Mouse (Mus musculus): ENCODE measurements around the gene Camk1.

The Camk1 gene

DNA sequence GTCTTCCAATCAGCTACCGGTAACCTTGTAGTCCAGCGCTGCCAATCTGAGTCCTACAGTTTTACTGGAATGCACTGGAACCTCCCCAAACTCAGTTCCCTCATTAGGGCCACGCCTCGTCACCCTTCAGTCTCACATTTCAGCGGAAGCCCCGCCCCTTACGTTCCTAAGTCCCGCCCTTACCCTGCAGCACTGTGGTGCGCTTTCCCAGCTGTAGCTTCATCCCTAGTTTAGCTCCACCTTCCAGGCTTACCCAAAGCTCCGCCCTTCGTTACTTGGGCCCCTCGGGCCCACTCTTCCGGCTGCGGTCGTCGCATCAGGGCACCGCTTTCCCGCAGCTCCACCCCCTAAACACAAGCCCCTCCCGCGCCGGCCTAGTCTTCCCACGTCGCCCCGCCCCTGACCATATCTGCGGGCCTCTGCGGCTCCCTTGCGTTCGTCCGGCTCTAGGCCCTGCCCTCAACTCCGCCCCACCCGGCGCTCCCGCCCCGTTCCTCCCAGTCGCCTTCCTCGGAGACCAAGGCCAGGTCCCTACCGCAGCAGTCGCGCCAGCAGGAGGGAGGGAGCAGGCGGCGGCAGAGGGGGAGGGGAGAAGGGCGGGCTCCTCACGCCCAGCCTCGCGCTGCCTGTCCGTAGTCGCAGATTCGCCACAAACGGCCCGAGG lies 37.3 kb downstream of the Camk1 start:
- DNase-seq (ENCODE audit: low spot score in 2 of 2), result peak; percentile 97 to 100

DNA sequence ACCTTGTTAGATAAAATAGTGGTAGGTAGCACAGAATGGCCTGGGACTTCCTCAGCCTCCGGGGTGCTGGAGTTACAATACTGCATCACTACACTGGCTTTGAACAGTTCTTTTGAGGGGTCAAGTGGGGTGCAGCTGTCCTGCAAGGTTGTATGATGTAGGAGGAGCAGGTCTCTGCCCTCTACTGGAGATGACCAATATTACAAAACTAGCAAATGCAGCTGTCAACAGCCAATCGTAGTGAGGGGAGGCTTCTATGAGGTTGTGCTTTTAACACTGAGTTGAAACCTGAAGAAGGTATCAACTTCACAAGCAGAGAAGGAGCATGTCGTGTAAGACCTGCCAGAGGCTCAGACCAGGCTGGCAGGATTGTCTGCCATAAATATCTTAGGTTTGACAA lies 41.5 kb downstream of the Camk1 start:
- DNase-seq (ENCODE audit: low spot score in 2 of 2), result no peak

DNA sequence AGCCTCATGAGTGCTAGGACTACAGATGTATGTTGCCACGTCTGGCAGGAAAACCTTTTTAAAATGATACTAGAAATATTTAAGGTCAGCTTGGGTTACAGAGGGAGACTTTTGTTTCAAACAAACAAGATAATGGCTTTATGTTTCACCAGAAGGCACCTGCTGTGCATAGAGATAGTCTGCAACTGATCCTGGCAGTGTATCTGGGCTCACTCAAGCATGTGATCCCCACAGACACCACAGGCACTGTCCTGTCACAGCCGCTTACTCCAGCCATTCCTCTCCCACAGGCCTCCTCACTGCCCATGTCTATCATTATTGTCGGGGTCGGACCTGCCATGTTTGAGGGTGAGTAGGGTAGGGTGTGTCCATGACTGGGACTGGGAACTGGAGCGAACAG lies 42.4 kb downstream of the Camk1 start:
- no peak for DNase-seq (ENCODE audit: low spot score in 2 of 2)

DNA sequence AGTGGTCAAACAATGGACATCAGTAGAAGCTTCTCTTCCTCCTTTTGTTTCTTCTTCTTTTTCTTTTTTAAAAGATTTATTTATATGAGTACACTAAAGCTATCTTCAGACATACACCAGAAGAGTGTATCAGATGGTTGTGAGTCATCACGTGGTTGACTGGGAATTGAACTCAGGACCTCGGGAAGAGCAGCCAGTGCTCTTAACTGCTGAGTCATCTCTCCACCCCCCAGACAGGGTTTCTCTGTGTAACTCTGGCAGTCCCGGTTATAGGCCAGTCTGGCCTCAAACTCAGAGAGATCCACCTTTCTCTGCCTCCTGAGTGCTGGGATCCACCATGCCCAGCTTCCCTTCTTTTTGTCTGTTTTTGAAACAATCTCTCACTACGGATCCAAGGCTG lies 47.1 kb downstream of the Camk1 start:
- no peak for DNase-seq (ENCODE audit: low spot score in 2 of 2)

DNA sequence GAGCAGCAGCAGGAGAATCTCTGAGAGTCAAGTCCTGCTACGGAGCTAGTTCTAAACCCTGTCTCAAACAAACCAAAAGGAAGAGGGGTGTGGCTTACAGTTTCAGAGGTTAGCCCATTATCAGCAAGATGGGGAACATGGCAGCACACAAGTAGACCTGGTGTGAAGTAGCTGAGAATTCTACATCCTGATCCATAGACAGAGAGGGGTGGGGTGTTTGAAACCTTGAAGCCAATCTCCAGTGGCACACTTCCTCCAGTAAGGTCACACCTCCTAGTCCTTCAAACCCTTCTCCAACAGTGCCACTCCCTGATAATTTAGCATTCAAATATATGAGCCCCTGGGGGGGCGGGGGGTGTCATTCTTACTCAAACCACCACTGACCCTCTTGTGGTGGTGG lies 47.7 kb downstream of the Camk1 start:
- no peak for DNase-seq (ENCODE audit: low spot score in 2 of 2)

DNA sequence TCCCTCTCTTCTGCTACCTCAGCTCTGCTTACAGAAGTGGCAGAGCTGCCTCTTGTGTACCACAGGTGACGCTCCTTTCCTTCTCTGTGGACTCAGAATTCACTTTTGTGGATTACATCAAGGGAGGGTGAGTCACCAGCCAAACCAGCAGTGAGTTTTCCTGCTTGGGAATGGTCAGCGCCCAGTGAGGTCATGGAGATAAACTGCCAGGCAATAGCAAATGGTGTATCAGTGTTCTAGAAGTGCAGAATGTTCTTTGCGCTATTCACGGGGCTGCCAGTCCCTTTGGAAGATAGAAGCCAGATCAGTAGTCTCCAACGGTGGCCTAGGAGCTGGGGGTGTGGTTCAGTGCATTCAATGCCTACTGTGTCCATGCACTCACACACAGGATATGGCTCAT lies 50.8 kb downstream of the Camk1 start:
- no peak for DNase-seq (ENCODE audit: low spot score in 2 of 2)

DNA sequence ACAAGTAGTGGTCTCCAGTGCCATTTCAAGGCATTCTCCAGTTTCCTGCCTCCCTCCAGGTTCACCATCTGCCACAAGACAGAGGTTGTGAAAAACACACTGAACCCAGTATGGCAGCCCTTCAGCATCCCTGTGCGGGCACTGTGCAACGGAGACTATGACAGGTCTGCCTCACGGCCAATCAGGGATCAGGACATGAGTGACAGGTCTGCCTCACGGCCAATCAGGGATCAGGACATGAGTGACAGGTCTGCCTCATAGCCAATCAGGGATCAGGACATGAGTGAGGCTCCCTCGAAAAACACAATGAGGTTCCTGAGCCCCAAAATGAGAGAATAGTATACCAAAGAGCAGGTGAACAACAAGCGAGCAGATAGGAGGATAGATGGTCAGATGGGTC lies 53.4 kb downstream of the Camk1 start:
- DNase-seq (ENCODE audit: low spot score in 2 of 2), result no peak

DNA sequence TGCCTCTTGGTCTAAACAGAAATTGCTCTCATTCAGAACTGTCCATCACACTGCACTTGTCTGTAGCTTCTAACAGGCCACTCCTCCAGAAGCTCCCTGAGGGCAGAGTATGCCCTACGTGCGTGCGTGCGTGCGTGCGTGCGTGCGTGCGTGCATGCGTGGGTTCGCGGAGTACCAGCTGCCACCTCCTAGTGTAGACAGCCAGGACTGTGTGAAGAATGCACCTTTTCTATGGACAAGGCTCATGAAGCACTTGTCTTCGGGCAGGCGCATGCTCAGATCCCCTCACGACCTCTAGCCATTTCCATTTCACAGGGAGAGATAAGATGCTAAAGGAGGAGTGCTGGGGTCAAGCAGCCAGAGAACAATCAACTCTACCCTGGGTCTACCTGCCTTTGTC lies 54.4 kb downstream of the Camk1 start:
- no peak for DNase-seq (ENCODE audit: low spot score in 2 of 2)

DNA sequence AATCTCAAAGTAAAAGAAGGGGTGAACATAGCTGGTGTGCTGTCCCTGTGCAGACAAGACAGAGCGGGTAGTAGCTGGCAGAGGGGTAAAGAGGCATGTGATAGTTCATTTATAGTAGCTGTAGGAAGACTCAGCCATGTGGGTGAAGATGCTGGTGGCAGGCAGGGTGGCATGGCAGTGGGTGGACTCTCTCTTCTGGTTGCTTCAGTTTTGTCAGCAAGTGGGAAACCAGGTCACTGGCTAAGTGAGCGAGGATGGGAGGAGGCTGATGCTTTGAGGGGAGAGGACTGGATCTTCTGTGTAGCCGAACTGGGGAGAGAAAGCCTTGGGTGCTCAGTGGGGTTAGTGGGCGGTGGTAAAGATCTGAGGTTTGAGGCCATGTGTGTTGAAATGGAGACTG lies 56.5 kb downstream of the Camk1 start:
- DNase-seq (ENCODE audit: low spot score in 2 of 2), result no peak

DNA sequence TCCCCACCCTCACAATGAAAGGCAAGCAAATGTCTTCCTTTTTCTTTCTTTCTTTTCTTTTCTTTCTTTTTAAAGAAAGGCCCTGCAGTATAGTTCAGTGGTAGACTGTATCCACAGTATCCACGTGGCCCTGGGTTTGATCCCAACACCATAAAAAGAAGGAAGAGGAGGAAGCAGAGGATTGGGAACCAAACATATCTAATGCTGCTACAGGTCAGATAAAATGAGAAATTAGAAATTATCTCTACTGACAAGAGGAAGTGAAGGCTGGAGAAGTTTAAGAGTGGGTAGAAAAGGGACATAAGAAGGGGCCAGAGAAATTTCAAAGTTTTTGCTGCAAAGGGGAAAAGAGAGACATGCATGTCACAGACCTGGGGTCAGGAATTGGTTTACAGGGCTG lies 57.5 kb downstream of the Camk1 start:
- no peak for DNase-seq (ENCODE audit: low spot score in 2 of 2)

DNA sequence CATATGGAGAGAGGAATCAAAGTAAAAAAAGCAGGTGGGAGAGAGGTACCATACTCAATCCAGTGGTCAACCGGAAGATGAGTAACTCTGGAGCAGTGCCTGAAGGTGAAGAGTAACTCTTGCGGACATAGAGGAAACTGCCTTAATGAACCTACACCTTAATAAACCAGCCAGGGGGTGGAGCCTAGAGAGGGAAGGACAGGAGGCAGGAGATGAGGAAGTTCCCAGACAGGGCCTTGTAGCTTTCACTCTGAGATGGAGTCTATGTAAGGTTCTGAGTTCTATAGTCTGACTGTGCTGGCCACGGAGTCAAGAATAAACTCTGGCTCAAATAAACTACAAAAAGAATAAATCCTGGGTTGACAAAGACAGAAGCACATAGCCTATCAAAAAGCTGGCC lies 58.9 kb downstream of the Camk1 start:
- no peak for DNase-seq (ENCODE audit: low spot score in 2 of 2)

Data from urinary bladder, adult 18-20 months (tissue).